Mouse (Mus musculus) layer of hippocampus, postnatal 14 days (tissue): ENCODE measurements around the gene Rab8b. TPM values are rescaled to one million over a fixed set of nuclear protein-coding genes. Genes with fewer than 3 reads are reported as not detected.
"Not testable (repeated sequence)": the region's sequence is repeated elsewhere in the genome, so short reads cannot be mapped to it uniquely, and the experiment has no call there.

Experiments used
- DNase-seq, 2 experiments: peaks; one replicate each; pipeline ENCODE4 v3.0.0; 2021 to 2022; ENCODE audit warnings: low spot score in 2 of 2, mixed read lengths in 1 of 2
- total RNA-seq, 2 experiments: library from RNA; stranded (reverse); gene quantifications; 2 replicates each; pipeline ENCODE4 v1.2.3; 2021

The Rab8b gene
- total RNA-seq, 2 experiments from 2014 or later: 31.6 to 33.7 TPM

DNA sequence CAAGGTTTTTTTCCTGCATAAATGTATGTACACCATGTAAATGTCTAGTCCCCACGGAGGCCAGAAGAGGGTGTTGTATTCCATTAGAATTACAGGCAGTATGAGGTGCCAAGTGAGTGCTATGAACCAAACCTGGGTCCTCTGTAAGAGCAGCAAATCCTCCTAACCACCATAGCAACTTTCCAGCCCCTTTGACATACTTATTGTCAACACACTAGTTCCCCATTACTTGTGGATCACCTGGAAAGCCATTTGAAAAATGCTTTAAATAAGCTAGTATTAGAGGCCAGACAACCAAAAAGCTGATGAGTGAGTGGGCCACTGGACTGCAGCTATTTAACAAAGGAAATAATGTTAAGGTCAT lies 1.6 kb downstream of the Rab8b start:
- DNase-seq: no peak

DNA sequence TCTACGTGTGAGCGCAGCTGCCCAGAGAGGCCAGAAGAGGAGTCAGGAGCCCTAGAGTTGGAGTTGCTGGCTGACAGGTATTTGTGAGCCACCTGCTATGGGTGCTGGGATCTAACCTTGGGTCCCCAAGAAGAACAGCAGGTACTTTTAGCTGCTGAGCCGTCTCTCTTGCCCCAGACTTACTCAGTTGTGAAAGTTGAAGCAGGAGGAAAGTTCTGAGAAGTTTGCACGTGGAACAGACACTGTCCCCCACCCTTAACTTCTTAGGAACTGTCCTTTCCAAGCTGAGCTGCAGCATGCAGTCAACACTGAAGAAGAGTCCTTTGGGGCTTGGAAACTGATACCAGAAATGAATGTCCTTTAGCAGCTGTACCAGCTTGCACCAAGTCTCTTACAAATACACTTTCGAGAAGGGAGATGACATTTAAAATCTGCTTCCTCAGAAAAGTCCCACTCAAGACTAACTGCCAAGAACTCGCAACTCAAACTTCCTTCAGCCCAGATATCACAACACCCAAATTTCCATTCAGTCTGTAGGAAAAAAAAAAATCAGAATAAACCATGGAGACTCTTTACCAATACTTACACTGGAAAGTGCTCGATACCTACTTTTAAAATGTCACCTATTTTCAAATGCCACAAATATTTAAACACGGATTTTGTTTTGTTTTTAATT lies 2.1 kb downstream of the Rab8b start:
- DNase-seq: no peak

DNA sequence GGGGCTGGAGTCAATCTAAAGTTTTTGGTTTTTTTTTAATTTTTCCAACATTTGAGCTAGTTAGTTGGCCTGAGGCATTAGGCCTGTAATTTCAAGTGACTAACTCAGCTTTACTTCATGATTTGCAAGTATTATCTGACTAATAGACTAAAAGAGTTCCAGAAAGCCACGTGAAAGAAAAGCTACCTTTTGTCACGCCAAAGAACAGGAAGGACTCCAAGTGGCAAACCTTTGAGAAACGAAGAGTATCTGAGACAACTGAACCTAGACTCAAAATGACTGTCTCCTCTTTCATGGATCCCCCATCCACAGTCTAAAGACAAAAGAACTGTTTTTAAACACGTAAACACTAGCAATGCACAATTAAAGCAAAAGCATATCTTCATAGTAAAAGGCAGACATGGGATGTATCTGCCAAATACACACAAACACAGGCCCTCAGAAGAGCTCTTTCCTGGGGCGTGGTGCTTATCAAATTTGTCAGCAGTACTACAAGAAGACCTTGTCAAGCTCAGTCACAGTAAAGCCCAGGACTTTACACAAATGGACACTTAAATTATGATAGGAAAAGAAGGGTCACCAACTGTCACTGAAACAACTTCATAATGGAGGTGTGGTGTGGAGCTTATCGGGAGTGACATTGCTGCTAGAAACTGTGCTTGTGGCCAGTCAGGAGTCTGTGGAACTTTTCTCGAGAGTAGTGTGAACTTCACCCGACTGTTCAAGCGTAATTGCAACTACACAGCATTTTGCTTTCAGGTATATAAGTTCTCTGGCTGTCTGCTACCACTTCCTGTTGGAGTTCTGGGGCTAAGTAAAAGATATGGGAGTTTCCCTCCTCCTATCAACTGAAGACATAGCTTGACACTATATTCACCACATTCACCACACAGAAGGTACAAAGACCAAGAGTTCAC lies 3.4 kb downstream of the Rab8b start:
- DNase-seq: no peak

DNA sequence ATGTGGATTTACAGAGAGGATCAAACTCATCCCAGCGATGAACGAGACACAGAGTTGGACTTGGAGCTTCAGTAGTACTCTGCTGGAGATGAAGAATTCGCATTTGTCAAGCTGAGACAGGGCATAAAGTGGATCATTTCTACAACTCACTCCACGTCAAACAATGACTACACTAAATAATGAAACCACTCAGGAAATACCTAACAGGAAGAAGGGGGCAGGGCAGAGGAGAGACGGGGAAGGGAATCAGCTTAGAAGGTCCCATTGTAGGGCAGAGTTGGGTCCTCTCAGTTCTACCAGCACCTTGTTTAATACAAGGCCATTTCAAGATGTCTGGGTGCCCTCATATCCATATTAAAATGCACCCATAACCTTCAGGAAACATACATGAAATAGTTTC lies 4.1 kb downstream of the Rab8b start:
- DNase-seq: no peak

DNA sequence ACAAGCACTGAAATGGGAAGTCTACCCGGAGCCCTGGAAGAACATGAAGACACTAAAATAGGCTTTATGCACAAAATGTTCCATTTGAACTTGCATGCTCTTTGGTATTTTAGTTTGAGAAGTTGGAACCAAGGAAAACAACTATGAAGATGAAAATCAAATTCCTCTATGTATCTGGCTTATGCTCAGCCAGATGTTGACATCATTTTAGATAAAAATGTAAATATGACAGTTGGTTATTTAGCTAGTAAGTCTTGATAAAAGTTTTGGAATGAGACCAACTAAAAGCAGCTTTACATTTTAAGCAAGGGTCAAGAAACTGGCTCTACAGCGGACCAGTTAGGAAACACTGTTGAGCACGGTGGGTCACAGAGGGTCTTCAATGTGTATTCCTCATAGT lies 4.9 kb downstream of the Rab8b start:
- DNase-seq: no peak

DNA sequence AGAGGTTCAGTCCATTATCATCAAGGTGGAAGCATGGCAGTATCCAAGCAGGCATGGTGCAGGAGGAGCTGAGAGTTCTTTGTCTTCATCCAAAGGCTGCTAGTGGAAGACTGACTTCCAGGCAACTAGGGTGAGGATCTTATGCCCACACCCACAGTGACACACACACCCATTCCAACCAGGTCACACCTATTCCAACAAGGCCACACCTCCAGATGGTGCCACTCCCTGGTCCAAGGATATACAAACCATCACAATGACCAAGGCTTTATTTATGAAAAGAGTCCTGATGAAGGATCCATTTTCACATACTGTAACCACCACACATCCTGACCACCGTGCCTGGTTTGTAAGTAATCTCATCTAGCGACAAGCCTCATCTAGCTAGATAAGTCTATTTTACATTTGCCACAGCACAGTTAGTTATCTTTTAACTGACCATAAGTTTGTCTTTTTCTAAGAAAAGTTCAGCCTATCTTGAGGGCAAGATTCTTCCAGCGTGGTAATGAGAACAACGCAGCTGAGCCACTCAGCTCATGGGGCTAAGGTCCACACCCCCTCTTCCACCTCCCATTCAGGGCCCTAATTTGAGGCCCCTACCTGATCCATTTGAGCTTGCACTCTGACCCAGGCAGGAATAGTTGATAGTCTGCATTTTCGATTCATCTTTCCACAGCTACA lies 6.1 kb downstream of the Rab8b start:
- DNase-seq: not testable (repeated sequence)

DNA sequence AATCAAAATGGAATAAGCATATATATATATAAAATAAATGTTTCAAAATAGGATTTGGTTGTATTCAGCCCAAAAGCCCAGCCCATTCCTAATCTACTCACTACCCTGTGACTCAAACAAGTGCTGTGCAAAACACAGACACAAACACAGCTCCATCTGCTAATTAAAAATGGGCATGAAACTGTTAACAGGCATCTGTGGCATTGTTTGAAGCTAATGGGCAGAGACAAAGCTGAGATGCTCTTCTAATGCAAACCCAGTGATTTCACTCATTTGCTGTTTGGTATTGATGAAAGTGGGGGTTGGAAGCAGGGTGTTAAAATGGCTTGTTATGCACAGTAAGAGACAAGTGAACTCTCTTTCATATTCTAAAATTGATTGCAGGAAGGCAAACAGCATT lies 7.2 kb downstream of the Rab8b start:
- peak in 1 of 2 experiments; percentile 60 for DNase-seq

DNA sequence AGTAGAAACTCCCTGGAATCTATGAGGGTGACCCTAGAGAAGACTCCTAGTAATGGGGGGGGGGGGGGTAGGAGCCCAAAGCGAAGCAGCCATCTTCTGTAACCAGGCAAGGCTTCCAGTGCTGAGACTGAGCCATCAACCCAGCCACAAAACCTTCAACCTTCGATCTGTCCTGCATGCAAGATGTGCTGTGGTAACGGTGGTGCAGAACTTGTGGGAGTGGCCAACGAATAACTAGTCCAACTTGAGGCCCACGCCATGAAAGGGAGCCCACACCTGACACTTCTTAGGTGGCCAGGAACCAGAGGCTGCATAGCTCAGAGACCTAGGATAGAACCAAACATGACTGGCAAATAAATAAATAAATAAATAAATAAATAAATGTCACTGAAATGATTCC lies 8.8 kb downstream of the Rab8b start:
- no peak for DNase-seq

DNA sequence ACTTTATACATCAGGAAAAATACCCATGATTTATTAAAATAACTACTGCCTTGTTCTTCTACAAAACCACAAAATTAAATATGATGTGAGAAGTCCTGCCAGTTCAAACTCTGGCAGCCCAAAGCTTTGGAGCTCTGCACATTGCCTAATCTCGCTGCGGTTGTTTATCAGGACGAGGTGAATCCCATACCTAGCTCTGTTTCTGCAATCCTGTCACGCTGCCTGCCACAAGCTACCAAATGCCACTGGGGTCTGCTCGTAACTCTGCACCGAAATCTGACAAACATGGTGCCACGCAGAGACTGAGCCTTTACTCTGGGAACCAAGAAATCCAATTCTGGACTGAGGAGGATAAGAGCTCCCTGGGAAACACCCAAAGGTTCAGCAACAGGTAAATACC lies 9.6 kb downstream of the Rab8b start:
- DNase-seq: no peak

DNA sequence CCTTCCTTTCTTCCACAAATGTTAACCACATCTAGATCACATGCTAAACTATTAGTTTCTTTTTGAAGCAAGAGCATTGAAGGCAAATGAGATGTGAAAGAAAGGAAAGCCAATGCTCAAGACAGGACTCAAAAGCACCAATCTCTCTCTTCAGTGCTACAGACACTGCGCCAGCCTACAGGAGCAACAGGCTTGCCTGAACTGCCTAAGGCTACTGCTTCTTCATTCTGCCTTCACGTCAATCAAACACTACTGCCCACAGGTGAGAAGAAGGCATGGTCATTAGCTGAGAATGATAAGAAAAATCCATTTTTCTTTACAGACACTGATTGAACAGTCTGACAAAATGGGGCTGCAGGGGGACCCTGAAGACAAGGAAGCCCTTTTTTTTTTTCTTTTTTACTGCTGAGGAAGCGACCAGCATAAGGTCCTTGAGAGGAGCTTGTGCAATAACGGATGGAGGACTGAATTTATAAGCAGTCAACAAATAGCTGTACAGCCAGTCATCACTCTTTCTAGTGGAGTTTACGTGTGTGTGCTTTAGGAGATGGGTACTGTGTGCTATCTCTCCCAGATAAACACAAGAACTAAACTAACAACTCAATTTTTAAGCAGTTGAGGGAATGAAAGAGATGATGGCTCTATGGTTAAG lies 11.6 kb downstream of the Rab8b start:
- no peak for DNase-seq

DNA sequence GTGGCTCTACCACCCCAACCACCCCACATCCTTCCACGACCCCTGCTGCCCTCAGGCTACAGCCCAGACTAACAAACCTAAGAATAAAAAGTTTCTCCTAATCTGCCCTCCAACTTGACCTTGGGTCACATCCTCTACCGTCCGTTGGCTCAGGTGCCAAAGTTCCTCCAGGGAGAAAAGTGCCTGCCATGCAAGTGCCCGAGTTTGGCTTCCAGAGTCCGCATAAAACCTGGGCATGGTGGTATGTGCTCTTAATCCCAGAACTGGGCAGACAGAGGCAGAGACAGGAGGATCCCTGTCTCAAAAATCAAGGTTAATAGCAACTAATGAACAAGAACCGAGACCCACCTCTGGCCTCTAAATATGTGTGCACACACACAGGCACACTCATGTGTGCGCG lies 12.4 kb downstream of the Rab8b start:
- no peak for DNase-seq

DNA sequence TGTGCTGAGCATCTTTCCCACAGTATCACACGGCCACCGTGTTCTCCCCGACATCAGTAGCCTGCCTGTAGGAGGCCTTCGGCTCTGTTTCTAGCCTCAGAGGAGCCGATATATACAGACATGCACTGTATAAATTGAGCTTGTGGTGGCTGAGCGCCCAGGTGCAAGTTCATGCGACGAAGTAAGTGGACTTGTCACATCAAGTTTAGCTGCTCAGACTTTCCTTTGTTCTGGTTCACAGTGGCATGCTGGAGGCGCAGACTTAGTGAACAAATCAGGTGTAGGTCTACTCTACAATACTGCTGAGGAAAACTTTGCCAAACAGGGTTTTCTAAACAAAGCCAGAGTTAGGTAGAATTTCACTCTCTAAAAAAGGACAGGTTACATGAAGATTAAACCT lies 13.5 kb downstream of the Rab8b start:
- DNase-seq: no peak

DNA sequence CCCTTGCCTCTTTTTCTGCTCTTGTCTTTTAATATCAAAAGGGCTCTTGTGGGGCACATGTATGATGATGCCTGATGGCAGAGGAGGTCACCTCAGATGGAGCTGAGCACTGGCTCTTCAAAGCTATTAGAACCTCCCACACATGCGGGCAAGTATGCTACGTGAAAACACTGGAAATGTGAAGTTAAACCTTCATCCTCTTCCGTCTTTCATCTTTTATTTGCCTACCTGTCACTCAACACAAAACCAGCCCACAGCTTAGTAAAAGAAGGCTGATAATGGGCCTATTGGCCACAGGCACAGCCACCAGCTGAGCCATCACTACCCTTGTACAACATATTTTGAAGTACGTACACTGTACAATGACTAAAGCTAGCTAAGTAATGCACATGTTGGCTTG lies 20.0 kb downstream of the Rab8b start:
- DNase-seq: no peak

DNA sequence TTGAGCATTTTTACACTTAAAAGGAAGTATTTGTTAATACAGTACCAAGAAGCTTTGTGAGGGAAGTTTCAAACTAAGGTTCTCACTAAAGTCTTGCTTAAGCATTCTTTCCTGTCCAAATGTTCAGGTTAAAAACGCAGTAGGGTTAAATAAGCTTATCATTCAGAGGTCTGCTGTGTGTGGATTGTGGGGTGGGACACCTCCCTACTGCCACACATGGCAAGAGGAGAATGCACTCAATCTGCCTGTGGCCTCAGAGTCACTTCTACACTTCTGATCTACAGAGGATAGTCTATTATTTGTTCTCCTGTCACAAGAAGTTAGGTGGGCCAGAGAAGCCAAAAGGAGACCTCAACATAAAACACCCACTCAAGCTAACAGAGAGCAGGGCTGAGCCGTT lies 20.4 kb downstream of the Rab8b start:
- no peak for DNase-seq

DNA sequence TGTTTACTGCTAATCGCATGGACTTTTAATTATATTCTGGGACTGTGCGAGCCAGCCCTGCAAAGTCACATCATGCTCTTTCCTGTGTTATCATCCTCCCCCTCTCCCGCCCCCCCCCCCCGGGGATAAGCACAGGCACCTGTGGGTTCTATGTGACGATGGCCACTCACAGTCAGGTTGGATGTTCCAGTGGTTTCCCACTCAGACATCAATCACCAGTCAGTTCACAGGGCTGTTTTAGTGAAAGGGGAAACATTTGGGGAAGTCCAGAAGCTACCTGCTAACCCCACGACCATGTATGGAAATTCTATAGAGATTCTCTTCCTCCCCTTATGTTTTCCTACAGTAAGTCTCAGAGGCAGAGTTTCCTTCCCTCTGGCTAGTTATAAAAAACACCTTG lies 21.6 kb downstream of the Rab8b start:
- DNase-seq: no peak

DNA sequence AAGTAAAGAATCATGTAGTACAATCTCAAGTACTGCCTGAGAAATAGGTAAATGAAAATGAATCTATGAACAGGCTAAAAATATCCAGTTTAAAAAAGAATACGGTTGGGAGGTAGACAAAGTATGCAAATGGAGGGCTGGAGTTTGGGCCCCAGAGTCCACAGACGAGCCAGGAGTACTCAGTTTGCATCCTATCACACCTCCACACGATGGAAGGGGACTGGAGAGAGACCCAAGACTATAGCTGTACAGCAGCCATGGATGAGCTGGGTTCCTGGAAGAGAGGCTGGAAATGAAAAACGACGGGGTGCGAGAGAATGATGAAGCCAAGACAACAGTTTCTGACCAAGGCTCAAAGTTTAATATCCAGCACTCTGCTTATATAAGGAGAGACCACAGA lies 22.5 kb downstream of the Rab8b start:
- DNase-seq: no peak

DNA sequence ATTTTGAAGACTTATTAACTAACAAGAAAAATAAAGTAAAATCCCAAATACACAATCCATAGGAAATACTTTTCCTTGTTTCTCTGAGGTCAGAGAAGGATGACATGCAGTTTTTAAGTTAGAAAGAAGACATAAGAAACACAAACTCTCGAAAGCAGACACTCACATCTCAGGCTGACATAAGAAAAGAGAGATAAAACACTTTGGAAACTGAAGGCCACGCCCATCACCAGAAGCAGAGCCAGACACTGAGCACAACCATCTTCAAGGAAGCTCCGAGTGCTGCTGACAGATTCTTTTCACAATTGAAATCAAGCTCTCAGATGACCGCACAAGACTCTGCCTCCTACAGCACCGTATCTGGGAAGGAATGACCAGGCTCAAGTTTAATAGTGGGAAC lies 23.5 kb downstream of the Rab8b start:
- no peak for DNase-seq

DNA sequence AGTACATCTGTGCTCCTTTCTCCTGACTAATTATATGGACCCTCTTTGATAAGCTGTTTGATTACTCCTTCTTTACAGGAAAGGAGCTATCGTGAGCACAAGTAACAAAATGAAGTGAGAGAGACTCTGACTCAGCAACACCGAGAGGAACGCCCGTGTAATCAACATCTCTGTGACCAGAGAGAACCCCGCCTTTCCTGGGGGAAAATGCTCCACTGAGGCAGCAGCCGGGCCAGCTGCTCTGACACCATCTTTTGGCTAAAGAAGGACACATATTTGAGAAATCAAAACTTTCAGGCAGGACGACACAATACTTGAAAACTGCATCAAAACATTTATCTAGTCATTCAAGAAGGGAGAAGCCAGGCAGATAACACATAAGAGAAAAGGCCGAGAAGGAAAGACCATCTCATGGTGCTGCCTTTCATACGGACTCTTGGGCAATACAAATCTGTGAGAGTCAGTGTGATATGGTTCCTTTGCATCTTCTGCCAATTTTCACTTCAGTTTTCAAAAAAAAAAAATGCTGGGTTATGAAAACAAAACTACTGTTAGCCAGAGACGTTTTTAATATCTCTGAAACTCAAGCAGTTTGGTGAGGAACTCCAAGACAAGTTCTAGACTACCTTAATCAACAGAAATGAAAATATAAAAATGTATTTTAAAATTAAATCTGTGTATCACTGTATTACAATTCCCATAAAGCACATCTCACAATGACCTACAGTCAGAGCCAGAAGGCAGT lies 24.3 kb downstream of the Rab8b start:
- no peak for DNase-seq

DNA sequence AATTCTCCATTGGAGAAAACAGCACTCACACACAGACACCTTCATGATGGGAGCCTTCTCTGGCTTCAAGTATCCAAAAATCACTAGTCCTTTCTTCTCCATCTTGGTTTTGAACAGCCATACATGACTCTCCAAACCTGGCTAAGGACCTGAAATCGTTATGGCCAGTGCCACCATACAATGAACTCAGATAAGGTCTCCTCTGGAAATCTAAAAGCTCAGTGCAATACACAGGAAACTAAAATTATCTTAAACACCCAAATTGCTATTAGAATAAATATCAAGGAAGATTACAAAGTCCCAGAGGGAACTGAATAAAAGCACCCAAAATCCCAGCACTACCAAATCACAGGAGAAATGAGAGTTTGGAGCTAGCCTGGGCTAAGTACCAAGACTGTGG lies 25.1 kb downstream of the Rab8b start:
- DNase-seq: no peak

DNA sequence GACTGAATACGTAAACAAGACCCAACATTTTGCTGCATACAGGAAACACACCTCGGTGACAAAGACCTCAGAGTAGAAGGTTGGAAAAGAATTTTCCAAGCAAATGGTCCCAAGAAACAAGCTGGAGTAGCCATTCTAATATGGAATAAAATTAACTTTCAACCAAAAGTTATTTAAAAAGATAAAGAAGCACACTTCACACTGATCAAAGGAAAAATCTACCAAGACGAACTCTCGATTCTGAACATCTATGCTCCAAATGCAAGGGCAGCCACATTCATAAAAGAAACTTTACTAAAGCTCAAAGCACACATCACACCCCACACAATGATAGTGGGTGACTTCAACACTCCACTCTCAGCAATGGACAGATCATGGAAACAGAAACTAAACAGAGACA lies 27.0 kb downstream of the Rab8b start:
- DNase-seq: not testable (repeated sequence)
